ENCODE assay signal across 17 mouse cellular contexts in the genomic region with DNA sequence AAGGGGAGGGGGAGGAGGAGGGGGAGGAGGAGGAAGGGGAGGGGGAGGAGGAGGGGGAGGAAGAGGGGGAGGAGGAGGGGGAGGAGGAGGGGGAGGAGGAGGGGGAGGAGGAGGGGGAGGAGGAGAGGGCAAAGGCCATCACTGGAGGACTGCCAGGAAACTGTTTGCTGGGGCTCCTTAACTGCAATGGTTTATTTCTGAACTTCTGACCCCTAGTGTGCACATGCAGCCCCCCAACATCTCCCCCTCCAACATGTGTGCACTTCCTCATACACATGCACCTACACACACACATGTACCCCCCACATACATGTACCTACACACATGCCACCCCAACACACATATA. TPM values are rescaled to one million over a fixed set of nuclear protein-coding genes. Genes with fewer than 3 reads are reported as not detected.
DNase-seq lines count a peak whose midpoint lies in the region; ATAC-seq and TF ChIP-seq lines count a peak whose summit lies in the region.
"Had no signal": no experiment of that assay in that cellular context is flagged by ENCODE, and none has a peak within 500 bp of the region (broad histone marks: within the 10 kb centered on the region; RNA-seq: fewer than 3 reads in every experiment).

No protein-coding gene starts in this region.

- H3K4me2 ChIP-seq in heart, embryonic 13.5 days = no peak overlapping the region
- H3K4me2 ChIP-seq in lung, embryonic 16.5 days (ENCODE audit: low read depth, low read length) = no peak overlapping the region
- H3K4me2 ChIP-seq in intestine, embryonic 16.5 days (ENCODE audit: low read depth, low read length) = no peak overlapping the region
- no peak overlapping the region for H3K4me2 ChIP-seq in midbrain, embryonic 15.5 days
- H3K4me2 ChIP-seq in midbrain, postnatal 0 days (ENCODE audit: low read depth, low read length, poor library complexity, severe bottlenecking) = no peak overlapping the region
- H3K4me2 ChIP-seq: hindbrain, embryonic 13.5 days; limb, embryonic 12.5 days; neural tube, embryonic 13.5 days had no signal

- 0 out of 2 replicates have a peak, but pooled peaks cover 4% of the 10 kb centered on the region for H3K27me3 ChIP-seq in heart, embryonic 13.5 days (replicated peaks)
- no peaks in the 10 kb centered on the region for H3K27me3 ChIP-seq in heart, adult 2 months (ENCODE audit: control insufficient read depth, insufficient read depth, low read length)
- H3K27me3 ChIP-seq in lung, embryonic 16.5 days (ENCODE audit: control insufficient read depth, insufficient read depth, low read depth, low read length) = no peaks in the 10 kb centered on the region
- no peaks in the 10 kb centered on the region for H3K27me3 ChIP-seq in intestine, embryonic 16.5 days (replicated peaks; ENCODE audit: control insufficient read depth, insufficient read depth, low read length)
- no peaks in the 10 kb centered on the region for H3K27me3 ChIP-seq in midbrain, embryonic 15.5 days (replicated peaks)
- H3K27me3 ChIP-seq in midbrain, postnatal 0 days (ENCODE audit: insufficient read depth, low read length) = 0 out of 2 replicates have a peak, but pooled peaks cover 3% of the 10 kb centered on the region
- H3K27me3 ChIP-seq: limb, embryonic 12.5 days; neural tube, embryonic 13.5 days had no signal

- peaks cover 43% of the 10 kb centered on the region for H3K4me1 ChIP-seq in heart, embryonic 13.5 days
- H3K4me1 ChIP-seq in heart, adult 2 months (ENCODE audit: control insufficient read depth, insufficient read depth, low read length) = peaks cover 6% of the 10 kb centered on the region
- peaks cover 34% of the 10 kb centered on the region for H3K4me1 ChIP-seq in lung, embryonic 16.5 days (replicated peaks; ENCODE audit: control insufficient read depth, insufficient read depth, low read length)
- peaks cover 23% of the 10 kb centered on the region for H3K4me1 ChIP-seq in intestine, embryonic 16.5 days (ENCODE audit: control insufficient read depth, insufficient read depth, low read length)
- no peaks in the 10 kb centered on the region for H3K4me1 ChIP-seq in midbrain, embryonic 15.5 days
- no peaks in the 10 kb centered on the region for H3K4me1 ChIP-seq in midbrain, postnatal 0 days (ENCODE audit: insufficient read depth, low read length)
- H3K4me1 ChIP-seq: limb, embryonic 12.5 days had no signal

- no peaks in the 10 kb centered on the region for H3K79me2 ChIP-seq in heart, adult 2 months (replicated peaks; ENCODE audit: control insufficient read depth, insufficient read depth, low read length)

- no peak for DNase-seq in heart, adult 2 months
- DNase-seq in lung, postnatal 4 days = no peak
- no peak for DNase-seq in midbrain, postnatal 0 days (ENCODE audit: low spot score)
- DNase-seq: adrenal gland, postnatal 36 days; B cell, adult 2 months; layer of hippocampus, adult 9-11 months; right cerebral cortex, postnatal 25 days; thymus, postnatal 14 days had no signal

- no peaks in the 10 kb centered on the region for H3K9me3 ChIP-seq in heart, embryonic 13.5 days
- H3K9me3 ChIP-seq in lung, embryonic 16.5 days (ENCODE audit: control insufficient read depth, low read length) = no peaks in the 10 kb centered on the region
- no peaks in the 10 kb centered on the region for H3K9me3 ChIP-seq in intestine, embryonic 16.5 days (ENCODE audit: control insufficient read depth, low read length)
- no peaks in the 10 kb centered on the region for H3K9me3 ChIP-seq in midbrain, embryonic 15.5 days
- no peaks in the 10 kb centered on the region for H3K9me3 ChIP-seq in midbrain, postnatal 0 days (ENCODE audit: low read length)
- H3K9me3 ChIP-seq: hindbrain, embryonic 13.5 days; limb, embryonic 12.5 days; neural tube, embryonic 13.5 days had no signal

- TF ChIP-seq EP300 in heart, adult 2 months (IDR thresholded peaks at IDR 0.05; ENCODE audit: insufficient read depth, low read depth, low read length) = no peak

- H3K4me3 ChIP-seq in heart, embryonic 13.5 days = no peak overlapping the region
- no peak overlapping the region for H3K4me3 ChIP-seq in heart, adult 2 months
- no peak overlapping the region for H3K4me3 ChIP-seq in lung, embryonic 16.5 days (ENCODE audit: low read length)
- H3K4me3 ChIP-seq in intestine, embryonic 16.5 days (ENCODE audit: low read length) = no peak overlapping the region
- H3K4me3 ChIP-seq in midbrain, embryonic 15.5 days = no peak overlapping the region
- no peak overlapping the region for H3K4me3 ChIP-seq in midbrain, postnatal 0 days (ENCODE audit: low read depth, low read length)
- H3K4me3 ChIP-seq: hindbrain, embryonic 13.5 days; limb, embryonic 12.5 days; neural tube, embryonic 13.5 days had no signal

- no peaks in the 10 kb centered on the region for H3K36me3 ChIP-seq in heart, embryonic 13.5 days
- H3K36me3 ChIP-seq in heart, adult 2 months (ENCODE audit: control insufficient read depth, insufficient read depth, low read length) = no peaks in the 10 kb centered on the region
- no peaks in the 10 kb centered on the region for H3K36me3 ChIP-seq in lung, embryonic 16.5 days (ENCODE audit: control insufficient read depth, insufficient read depth, low read length)
- H3K36me3 ChIP-seq in intestine, embryonic 16.5 days (ENCODE audit: control insufficient read depth, insufficient read depth, low read length) = no peaks in the 10 kb centered on the region
- H3K36me3 ChIP-seq in midbrain, embryonic 15.5 days (replicated peaks) = no peaks in the 10 kb centered on the region
- H3K36me3 ChIP-seq in midbrain, postnatal 0 days (ENCODE audit: insufficient read depth, low read length) = no peaks in the 10 kb centered on the region
- H3K36me3 ChIP-seq: hindbrain, embryonic 13.5 days; limb, embryonic 12.5 days; neural tube, embryonic 13.5 days had no signal

- H3K27ac ChIP-seq in heart, embryonic 13.5 days (replicated peaks) = peak overlapping the region; percentile 51
- no peak overlapping the region for H3K27ac ChIP-seq in heart, adult 2 months
- H3K27ac ChIP-seq in lung, embryonic 16.5 days (ENCODE audit: low read length) = peak overlapping the region; percentile 85
- H3K27ac ChIP-seq in intestine, embryonic 16.5 days (ENCODE audit: low read length) = peak overlapping the region; percentile 48
- H3K27ac ChIP-seq in midbrain, embryonic 15.5 days = no peak overlapping the region
- no peak overlapping the region for H3K27ac ChIP-seq in midbrain, postnatal 0 days (ENCODE audit: low read depth, low read length)
- H3K27ac ChIP-seq: hindbrain, embryonic 13.5 days; neural tube, embryonic 13.5 days had no signal

- no peak for ATAC-seq in heart, embryonic 13.5 days (ENCODE audit: extremely low read depth, insufficient number of reproducible peaks, low FRiP score, low TSS enrichment)
- no peak for ATAC-seq in lung, embryonic 16.5 days (ENCODE audit: low read depth)
- no peak for ATAC-seq in intestine, embryonic 16.5 days
- ATAC-seq in midbrain, embryonic 15.5 days (replicated peaks) = no peak
- no peak for ATAC-seq in midbrain, postnatal 0 days (ENCODE audit: low FRiP score)
- ATAC-seq: forebrain, embryonic 16.5 days had no signal

- no peak for TF ChIP-seq CTCF in heart, adult 2 months (IDR thresholded peaks at IDR 0.05)
- TF ChIP-seq CTCF in midbrain, postnatal 0 days (IDR thresholded peaks at IDR 0.05) = no peak

- no peak overlapping the region for H3K9ac ChIP-seq in heart, embryonic 13.5 days
- no peak overlapping the region for H3K9ac ChIP-seq in heart, adult 2 months (ENCODE audit: low read depth, low read length)
- H3K9ac ChIP-seq in lung, embryonic 16.5 days (ENCODE audit: low read length) = no peak overlapping the region
- H3K9ac ChIP-seq in intestine, embryonic 16.5 days (ENCODE audit: low read depth, low read length) = no peak overlapping the region
- no peak overlapping the region for H3K9ac ChIP-seq in midbrain, embryonic 15.5 days
- no peak overlapping the region for H3K9ac ChIP-seq in midbrain, postnatal 0 days (replicated peaks; ENCODE audit: low read length, poor library complexity, severe bottlenecking)
- H3K9ac ChIP-seq: hindbrain, embryonic 13.5 days; limb, embryonic 12.5 days; neural tube, embryonic 13.5 days had no signal

- no peak for TF ChIP-seq POLR2A in heart, adult 2 months (IDR thresholded peaks at IDR 0.05; ENCODE audit: insufficient read depth, low read depth, low read length)

- intact Hi-C loops in heart, adult 2 months (cut with DNase I) = loop anchor here (5.0 kb wide), 1 partner anchor 175 kb away; no protein-coding TSS in a partner anchor

RNA-seq across cellular contexts. Expression of a gene that starts 2.9 kb away (rescaled TPM):
- 0.88 and 2.8 TPM in 2 replicates for polyA plus RNA-seq in heart, embryonic 13.5 days (2015; fragmentation: Nextera tagmentation; extraction: Ambion mirVana)
- 10 to 100 TPM; 10.3 to 10.5 TPM for total RNA-seq in heart, adult 2 months (2021)
- polyA plus RNA-seq in heart, adult 2 months (2012; rRNA removed) = 9.4 and 10.1 TPM in 2 replicates
- polyA plus RNA-seq in lung, embryonic 16.5 days (2015; fragmentation: Nextera tagmentation; extraction: Ambion mirVana) = 11.6 and 17.4 TPM in 2 replicates
- 5.9 and 8.4 TPM in 2 replicates for polyA plus RNA-seq in intestine, embryonic 16.5 days (2015; fragmentation: Nextera tagmentation; extraction: Ambion mirVana)
- 0.62 and 0.96 TPM in 2 replicates for polyA plus RNA-seq in midbrain, embryonic 15.5 days (2015; fragmentation: Nextera tagmentation; extraction: Ambion mirVana)
- 75.5 and 104 TPM in 2 replicates for total RNA-seq in midbrain, postnatal 0 days (2014; rRNA removed)
- polyA plus RNA-seq in midbrain, postnatal 0 days (2015; fragmentation: Nextera tagmentation; extraction: Ambion mirVana) = 65.9 and 83.6 TPM in 2 replicates
- polyA plus RNA-seq: embryonic facial prominence, embryonic 11.5 days; limb, embryonic 12.5 days had no signal

RNA-seq across cellular contexts. Expression of a gene that starts 3.5 kb away (rescaled TPM):
- 0.08 and 0.69 TPM in 2 replicates for polyA plus RNA-seq in heart, embryonic 13.5 days (2015; fragmentation: Nextera tagmentation; extraction: Ambion mirVana)
- total RNA-seq in heart, adult 2 months (2021) = not detected
- 0.06 TPM in 1 of 2 replicates, not detected in the other for polyA plus RNA-seq in heart, adult 2 months (2012; rRNA removed)
- polyA plus RNA-seq in lung, embryonic 16.5 days (2015; fragmentation: Nextera tagmentation; extraction: Ambion mirVana) = 0.09 and 0.19 TPM in 2 replicates
- polyA plus RNA-seq in intestine, embryonic 16.5 days (2015; fragmentation: Nextera tagmentation; extraction: Ambion mirVana) = 2.3 and 2.9 TPM in 2 replicates
- polyA plus RNA-seq in midbrain, embryonic 15.5 days (2015; fragmentation: Nextera tagmentation; extraction: Ambion mirVana) = 0.14 TPM in 1 of 2 replicates, not detected in the other
- 0.27 TPM in 1 of 2 replicates, not detected in the other for total RNA-seq in midbrain, postnatal 0 days (2014; rRNA removed)
- 0.43 and 0.52 TPM in 2 replicates for polyA plus RNA-seq in midbrain, postnatal 0 days (2015; fragmentation: Nextera tagmentation; extraction: Ambion mirVana)
- polyA plus RNA-seq: embryonic facial prominence, embryonic 11.5 days; limb, embryonic 12.5 days had no signal

RNA-seq across cellular contexts. Expression of a gene that starts 51.8 kb away (rescaled TPM):
- 20.5 and 20.7 TPM in 2 replicates for polyA plus RNA-seq in heart, embryonic 13.5 days (2015; fragmentation: Nextera tagmentation; extraction: Ambion mirVana)
- 10 to 100 TPM; 25.9 to 28.4 TPM for total RNA-seq in heart, adult 2 months (2021)
- 11.5 and 15.9 TPM in 2 replicates for polyA plus RNA-seq in heart, adult 2 months (2012; rRNA removed)
- 35.6 and 36.2 TPM in 2 replicates for polyA plus RNA-seq in lung, embryonic 16.5 days (2015; fragmentation: Nextera tagmentation; extraction: Ambion mirVana)
- 35.5 and 37.6 TPM in 2 replicates for polyA plus RNA-seq in intestine, embryonic 16.5 days (2015; fragmentation: Nextera tagmentation; extraction: Ambion mirVana)
- polyA plus RNA-seq in midbrain, embryonic 15.5 days (2015; fragmentation: Nextera tagmentation; extraction: Ambion mirVana) = 35.4 and 38.1 TPM in 2 replicates
- 26.2 and 26.7 TPM in 2 replicates for total RNA-seq in midbrain, postnatal 0 days (2014; rRNA removed)
- 15.8 and 18.8 TPM in 2 replicates for polyA plus RNA-seq in midbrain, postnatal 0 days (2015; fragmentation: Nextera tagmentation; extraction: Ambion mirVana)

Comparison
In these comparisons a context has a peak if more than half of its experiments do, and no peak if none do; other contexts are left out.
1. H3K27ac ChIP-seq: peak in heart, embryonic 13.5 days (single experiment), lung, embryonic 16.5 days (single experiment) and intestine, embryonic 16.5 days (single experiment); none in heart, adult 2 months (single experiment), midbrain, embryonic 15.5 days (single experiment) and midbrain, postnatal 0 days (single experiment).